1 mouse cellular context compared by ENCODE assay signal in the genomic region with DNA sequence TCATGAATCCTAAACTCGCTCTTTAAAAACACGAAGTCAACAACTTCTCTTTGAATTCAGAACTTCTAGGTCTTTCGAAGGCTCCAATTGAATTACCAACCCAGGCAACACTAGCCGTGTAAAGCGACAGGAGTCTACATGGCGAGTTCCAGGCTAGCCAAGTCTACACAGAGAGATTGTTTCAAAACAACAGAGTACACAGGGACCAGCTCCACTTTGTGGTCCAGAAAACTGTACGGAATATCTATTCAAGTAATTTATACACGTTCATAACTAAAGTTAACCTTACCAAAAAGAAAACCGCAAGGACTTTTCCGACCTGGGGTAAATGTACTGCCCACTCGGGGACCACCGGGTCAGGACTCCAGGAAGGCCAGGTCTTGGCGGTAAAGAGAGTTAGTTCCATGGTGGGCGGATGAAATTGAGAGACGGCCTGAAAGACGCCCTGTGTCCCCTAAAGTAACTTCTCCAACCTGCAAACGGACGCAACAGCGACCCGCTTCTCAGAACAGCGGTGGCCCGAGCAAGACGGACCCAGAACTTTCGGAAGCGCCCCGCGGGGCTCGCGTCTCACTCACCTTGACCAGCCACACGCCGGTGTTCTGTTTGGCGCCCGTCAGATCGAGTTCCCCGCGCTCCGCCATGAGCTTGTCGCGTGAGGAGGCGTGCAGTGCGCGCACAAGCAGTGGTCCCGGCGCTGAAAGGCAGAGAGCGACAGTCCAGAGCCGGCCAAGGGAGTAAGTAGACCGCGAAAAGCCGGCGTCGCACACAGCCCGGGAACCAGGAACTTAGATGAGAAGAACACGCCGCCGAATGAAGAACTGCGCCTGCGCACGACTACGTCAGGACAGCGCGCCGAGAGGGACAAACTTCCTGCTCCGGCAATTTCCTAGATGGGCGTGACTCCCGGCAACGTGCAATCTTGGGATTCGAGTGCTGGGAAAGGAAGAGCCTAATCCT.
A peak's percentile ranks its signal among the peaks of the same experiment; 100 is the strongest.
TF ChIP-seq lines count a peak whose summit lies in the region.

Gene Gtf2f2, minus strand, starts transcription at position 764 of the 960 bp plus-strand sequence.

TF ChIP-seq in MEL, 35 proteins besides CTCF, POLR2A, EP300 and RAD21 (continued from another document):
- TF ChIP-seq BHLHE40 (IDR thresholded peaks at IDR 0.05; ENCODE audit: borderline replicate concordance, low read depth, low read length): peak; percentile 59; the same call in 1 of the 2 replicates
- TF ChIP-seq SIN3A (IDR thresholded peaks at IDR 0.05; ENCODE audit: low read length): peak; percentile 99
- TF ChIP-seq SMC3 (IDR thresholded peaks at IDR 0.05; ENCODE audit: low read depth, low read length): no peak
- peak; percentile 66 for TF ChIP-seq TCF12 (IDR thresholded peaks at IDR 0.05; ENCODE audit: low read depth, low read length)
- no peak for TF ChIP-seq ZC3H11A (IDR thresholded peaks at IDR 0.05; ENCODE audit: low read depth, low read length)
- TF ChIP-seq GATA1 (IDR thresholded peaks at IDR 0.05; ENCODE audit: low read depth, low read length): no peak
- peak; percentile 93 for TF ChIP-seq NRF1 (IDR thresholded peaks at IDR 0.05; ENCODE audit: insufficient read depth, low read depth, low read length, poor library complexity, severe bottlenecking)
- peak; percentile 99 for TF ChIP-seq MYC (IDR thresholded peaks at IDR 0.05; ENCODE audit: low read depth, low read length)
- peak; percentile 54; the same call in 1 of the 2 replicates for TF ChIP-seq E2F4 (IDR thresholded peaks at IDR 0.05; ENCODE audit: borderline replicate concordance, low read depth, low read length)
- TF ChIP-seq HCFC1 (IDR thresholded peaks at IDR 0.05; ENCODE audit: low read depth, low read length): peak; percentile 96
- no peak for TF ChIP-seq USF1 (IDR thresholded peaks at IDR 0.05; ENCODE audit: low read depth, low read length)
- peak; percentile 50; the same call in 1 of the 2 replicates for TF ChIP-seq ETS1 (IDR thresholded peaks at IDR 0.05; ENCODE audit: low read depth, low read length)
- no peak; the same call in 1 of the 2 replicates for TF ChIP-seq ZMIZ1 (IDR thresholded peaks at IDR 0.05; ENCODE audit: low read depth, low read length)
- TF ChIP-seq NELFE (IDR thresholded peaks at IDR 0.05; ENCODE audit: low read depth, low read length): peak; percentile 90
- peak; percentile 81; the same call in 1 of the 2 replicates for TF ChIP-seq KAT2A (conservative IDR thresholded peaks at IDR 0.05; ENCODE audit: low read depth, low read length)
- 0 out of 2 replicates have a peak, but pooled peaks have one; percentile 26 for TF ChIP-seq MYB (IDR thresholded peaks at IDR 0.05; ENCODE audit: low read depth, low read length)
TF ChIP-seq in MEL: peak in this region for 17.
